Mouse (Mus musculus): ENCODE measurements around the gene Slco3a1. TPM values are rescaled to one million over a fixed set of nuclear protein-coding genes. Genes with fewer than 3 reads are reported as not detected.

Slco3a1 gene
- total RNA-seq, 2 experiments from 2014 or later = 53.9 to 56.2 TPM

GRCm38 (mm10) chr7:74491683-74492355, 62.8 kb downstream of the Slco3a1 start:
- no peak for DNase-seq (ENCODE audit: extremely low spot score in 1 of 2, low spot score in 1 of 2)

DNA sequence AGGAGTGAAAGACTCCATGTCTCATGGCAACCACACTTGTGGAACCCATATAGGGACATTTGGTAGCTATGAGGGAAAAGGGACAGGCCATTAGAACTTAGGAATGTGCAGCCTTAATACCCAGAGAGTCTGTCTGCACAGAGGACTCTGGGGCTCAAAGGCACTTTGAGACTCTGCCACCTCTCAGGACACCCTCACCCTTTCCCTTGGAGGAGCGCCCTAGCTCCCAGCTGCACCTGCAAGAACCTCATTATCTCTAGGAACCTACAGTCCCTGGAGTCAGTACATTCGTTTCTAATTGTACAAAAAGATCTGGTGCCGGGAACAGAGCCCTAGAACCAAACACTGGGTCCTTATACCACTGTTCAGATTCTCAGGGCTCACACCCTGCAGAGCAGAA, 66.4 kb downstream of the Slco3a1 start:
- DNase-seq (ENCODE audit: extremely low spot score in 1 of 2, low spot score in 1 of 2) = no peak

- no peak for DNase-seq (ENCODE audit: extremely low spot score in 1 of 2, low spot score in 1 of 2)
Measured at GRCm38 (mm10) chr7:74487727-74488126, 66.9 kb downstream of the Slco3a1 start.

- no peak for DNase-seq (ENCODE audit: extremely low spot score in 1 of 2, low spot score in 1 of 2)
Measured at GRCm38 (mm10) chr7:74486083-74486482, 68.5 kb downstream of the Slco3a1 start.

DNA sequence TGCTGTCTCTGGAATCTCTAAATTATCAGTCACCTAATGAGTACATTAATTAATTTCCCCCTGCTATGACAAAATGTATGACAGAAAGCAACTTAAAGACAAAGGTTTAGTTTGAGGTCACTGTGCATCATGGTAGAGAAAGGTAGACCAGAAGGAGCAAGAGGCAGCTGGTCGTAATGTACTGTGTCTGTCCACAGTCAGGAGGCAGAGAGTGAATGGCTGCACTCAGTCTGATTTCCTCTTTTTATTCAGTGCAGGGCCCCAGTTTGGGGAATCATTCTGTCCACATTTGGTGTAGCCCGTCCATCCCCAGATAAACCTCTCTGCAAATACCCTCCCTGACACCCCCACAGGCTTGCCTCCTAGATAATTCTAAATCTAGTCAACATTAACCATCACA, 68.9 kb downstream of the Slco3a1 start:
- no peak for DNase-seq (ENCODE audit: extremely low spot score in 1 of 2, low spot score in 1 of 2)

- no peak for DNase-seq (ENCODE audit: extremely low spot score in 1 of 2, low spot score in 1 of 2)
Measured at GRCm38 (mm10) chr7:74484024-74484385, 70.6 kb downstream of the Slco3a1 start.

GRCm38 (mm10) chr7:74483294-74484023, 71.1 kb downstream of the Slco3a1 start:
- DNase-seq (ENCODE audit: extremely low spot score in 1 of 2, low spot score in 1 of 2) = no peak

GRCm38 (mm10) chr7:74471740-74472139, 82.8 kb downstream of the Slco3a1 start:
- no peak for DNase-seq (ENCODE audit: extremely low spot score in 1 of 2, low spot score in 1 of 2)

DNA sequence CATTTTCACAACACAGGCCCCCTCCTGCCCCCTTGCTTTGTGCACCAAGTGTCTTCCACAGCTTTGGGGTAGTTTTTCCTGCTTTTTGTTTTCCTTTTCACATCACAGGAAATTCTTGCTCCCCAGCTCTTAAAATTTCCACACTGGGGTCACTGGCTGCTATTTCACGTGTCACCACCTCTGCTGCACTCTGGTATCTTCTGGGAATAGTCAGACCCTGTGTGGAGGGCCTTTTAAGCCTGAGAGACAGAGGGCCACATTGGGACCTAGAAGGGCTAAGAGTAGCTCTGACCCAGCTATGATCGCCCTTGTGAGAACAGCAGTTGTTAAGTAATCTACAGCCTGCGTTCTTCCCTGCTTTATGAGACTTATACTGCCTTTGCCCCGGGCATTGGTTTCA, 87.7 kb downstream of the Slco3a1 start:
- DNase-seq (ENCODE audit: extremely low spot score in 1 of 2, low spot score in 1 of 2) = no peak

DNA sequence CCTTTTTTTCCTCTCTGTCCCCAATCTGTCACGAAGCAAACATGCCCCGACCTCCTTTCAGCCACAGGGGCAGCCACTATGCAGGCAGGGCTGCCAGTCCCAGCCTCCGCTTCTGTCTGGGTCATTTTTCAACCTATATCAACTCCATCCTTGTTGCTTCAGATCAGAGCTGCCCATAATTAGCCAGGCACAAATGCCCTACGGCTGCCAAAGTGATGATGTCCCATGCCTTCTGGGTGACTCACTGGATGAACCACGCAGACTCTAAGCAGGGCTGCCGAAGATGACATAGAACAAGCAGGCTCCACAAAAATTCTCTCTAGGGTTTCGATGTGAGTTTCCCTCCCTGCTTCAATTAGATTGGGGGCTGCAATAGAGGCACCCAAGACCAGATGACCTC, 89.9 kb downstream of the Slco3a1 start:
- DNase-seq (ENCODE audit: extremely low spot score in 1 of 2, low spot score in 1 of 2) = no peak

DNA sequence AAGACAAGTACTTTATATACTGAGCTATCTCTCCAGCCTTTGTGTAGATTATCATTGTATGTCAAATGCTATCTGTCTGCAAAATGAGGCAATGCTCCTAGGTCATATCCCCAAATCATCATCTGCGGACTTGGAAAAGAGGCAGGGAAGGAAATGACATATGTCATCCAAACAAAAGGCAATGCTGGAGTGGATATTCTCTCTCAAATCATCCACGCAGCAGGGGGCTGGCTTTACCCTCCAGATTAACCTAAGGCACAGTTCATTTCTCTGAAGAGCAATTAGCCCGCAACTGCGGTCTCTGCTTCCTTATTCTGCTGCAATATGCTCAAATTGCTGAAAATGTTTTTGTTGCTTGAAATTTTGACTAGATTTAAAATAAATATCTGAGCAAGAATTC, 92.1 kb downstream of the Slco3a1 start:
- DNase-seq (ENCODE audit: extremely low spot score in 1 of 2, low spot score in 1 of 2) = no peak

DNA sequence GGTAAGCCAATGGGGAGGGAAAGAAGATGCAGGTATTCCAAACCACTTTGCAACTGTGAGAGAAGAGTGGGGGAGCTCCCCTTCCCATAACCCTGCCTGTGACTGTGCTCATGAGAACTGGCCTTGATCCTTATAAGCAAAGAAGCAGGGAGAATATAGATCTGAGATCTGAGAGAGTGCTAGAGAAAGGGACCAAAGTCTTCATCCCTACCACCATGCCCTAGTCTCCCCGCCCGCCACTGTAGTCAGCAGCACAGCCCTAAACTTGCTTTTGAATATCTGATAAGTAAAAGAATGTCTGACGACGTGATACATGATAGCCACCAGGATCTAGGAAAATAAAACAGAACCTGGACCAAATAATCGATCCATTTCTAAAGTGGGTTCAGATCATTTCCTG, 92.8 kb downstream of the Slco3a1 start:
- no peak for DNase-seq (ENCODE audit: extremely low spot score in 1 of 2, low spot score in 1 of 2)

- DNase-seq (ENCODE audit: extremely low spot score in 1 of 2, low spot score in 1 of 2) = no peak
Measured at GRCm38 (mm10) chr7:74461146-74461545, 93.4 kb downstream of the Slco3a1 start.

DNA sequence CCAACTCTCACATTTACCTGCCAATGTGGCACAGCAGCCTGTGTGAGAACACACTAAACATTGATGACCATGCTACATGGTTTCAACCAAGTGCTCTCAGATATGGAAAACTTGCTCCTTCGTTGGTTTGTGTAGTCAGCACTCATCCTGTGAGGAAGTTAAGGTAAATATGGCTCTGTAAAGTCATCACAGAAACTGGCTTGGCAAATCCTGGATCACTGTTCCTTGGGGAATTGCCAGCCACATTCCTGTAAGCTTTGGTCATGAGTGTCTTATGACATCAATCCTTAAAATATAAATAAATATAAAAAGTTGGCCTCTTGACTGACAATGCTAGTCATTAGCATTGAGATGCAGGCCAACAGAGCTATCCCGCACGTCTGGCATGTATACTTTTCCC, 94.8 kb downstream of the Slco3a1 start:
- no peak for DNase-seq (ENCODE audit: extremely low spot score in 1 of 2, low spot score in 1 of 2)

DNA sequence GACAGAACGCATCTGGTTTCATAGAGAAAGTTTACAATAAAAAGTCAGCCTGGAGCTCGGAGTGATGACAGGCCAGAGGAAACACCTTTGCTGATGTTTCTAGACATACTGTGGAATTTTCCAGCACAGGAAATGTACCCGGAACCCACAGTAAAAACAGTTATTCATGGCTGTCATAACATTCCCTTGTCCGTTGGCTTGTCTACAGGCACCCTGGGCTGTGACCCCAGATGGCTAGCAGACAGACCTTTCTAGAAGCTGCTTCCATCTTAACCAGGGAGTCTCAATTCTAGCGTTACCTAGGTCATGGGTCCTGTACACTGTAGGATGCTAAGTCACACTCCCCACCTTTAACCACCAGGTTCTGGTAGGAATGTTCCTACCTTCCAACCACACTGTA, 95.3 kb downstream of the Slco3a1 start:
- no peak for DNase-seq (ENCODE audit: extremely low spot score in 1 of 2, low spot score in 1 of 2)

GRCm38 (mm10) chr7:74458475-74459221, 95.9 kb downstream of the Slco3a1 start:
- no peak for DNase-seq (ENCODE audit: extremely low spot score in 1 of 2, low spot score in 1 of 2)

DNA sequence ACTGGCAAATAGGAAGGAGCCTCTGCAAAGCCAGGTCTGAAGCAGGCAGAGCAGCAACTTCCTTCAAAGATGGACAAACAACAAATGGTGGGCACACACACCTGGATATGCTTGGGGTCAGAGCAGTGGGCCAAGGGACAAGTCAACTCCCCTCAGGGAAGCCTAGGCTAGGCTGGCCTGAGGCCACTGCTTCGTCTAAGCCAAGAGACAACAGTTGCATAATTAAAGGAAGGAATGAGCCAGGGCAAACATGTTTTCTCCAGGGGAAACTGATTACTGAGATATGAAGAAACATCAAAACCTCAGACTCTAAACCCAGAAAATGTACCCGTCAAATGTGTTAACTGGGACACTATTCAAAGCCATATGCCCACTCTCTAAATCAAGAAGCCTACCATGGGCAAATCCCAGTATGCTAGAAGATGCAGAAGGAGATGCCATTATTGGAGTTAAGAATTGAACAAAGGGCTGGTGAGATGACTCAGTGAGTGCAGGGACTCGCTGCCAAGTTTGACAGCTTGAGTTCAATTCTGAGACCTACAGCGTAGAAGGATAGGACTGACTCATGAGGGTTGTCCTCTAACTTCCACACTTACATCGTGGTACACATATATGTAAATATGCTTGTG, 97.1 kb downstream of the Slco3a1 start:
- peak in 1 of 2 experiments; percentile 23 for DNase-seq (ENCODE audit: extremely low spot score in 1 of 2, low spot score in 1 of 2)

DNA sequence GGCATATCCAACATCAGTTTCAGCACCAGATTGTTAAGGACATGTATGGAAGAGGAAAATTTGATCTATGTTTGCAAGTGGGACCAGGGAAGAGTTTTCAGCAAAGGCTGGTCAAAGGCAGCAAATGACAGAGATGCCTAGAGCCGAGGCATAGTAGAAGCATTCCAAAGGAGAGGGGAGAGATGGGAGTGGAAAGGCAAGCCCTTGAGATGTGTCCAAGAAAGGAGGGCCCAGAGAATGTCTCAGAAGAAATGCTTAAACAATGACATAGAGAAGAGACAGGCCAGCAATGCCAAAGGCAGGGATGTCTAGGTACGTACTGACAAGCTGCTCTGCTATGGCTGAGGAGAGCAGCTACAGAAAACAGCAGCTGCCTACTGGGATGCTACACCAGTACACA, 97.8 kb downstream of the Slco3a1 start:
- no peak for DNase-seq (ENCODE audit: extremely low spot score in 1 of 2, low spot score in 1 of 2)

DNA sequence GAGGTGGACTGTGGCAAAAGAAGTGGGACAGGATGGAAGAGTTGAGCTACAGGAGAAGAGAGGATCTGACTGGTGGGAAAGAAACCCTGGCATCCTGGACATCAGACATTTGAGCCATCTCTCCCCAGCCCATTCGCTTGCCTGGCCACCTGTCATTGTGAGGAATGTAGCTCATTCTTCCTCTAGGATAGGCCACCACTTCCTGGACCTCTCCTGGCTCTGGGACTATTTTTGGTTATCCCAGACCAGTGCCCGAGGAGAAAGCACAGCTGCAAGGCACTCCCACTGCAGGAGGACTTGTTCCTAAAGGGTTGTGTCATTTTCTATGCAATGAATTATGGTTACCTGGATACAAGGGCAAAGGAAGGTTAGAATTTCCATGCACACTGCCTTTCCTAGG, 103.5 kb downstream of the Slco3a1 start:
- no peak for DNase-seq (ENCODE audit: extremely low spot score in 1 of 2, low spot score in 1 of 2)

DNA sequence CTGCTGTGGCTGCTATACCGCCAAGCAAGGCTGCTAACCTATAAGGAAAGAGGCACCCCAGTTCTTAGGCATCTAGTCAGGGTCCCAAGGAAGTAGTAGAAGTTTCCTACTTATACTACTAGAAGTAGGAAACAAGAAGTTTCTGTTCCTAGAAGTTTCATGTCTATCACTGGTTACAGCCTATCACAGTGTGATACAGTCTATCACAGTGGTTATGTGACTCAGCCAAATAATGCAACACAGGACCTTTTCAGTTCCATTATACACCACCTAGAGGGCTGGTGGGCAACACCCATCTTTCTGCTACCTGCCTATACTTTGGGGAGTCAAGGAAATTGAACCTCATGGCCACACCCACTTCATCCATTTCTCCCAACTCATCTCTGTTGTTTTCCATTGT, 104.8 kb downstream of the Slco3a1 start:
- no peak for DNase-seq (ENCODE audit: extremely low spot score in 1 of 2, low spot score in 1 of 2)

DNA sequence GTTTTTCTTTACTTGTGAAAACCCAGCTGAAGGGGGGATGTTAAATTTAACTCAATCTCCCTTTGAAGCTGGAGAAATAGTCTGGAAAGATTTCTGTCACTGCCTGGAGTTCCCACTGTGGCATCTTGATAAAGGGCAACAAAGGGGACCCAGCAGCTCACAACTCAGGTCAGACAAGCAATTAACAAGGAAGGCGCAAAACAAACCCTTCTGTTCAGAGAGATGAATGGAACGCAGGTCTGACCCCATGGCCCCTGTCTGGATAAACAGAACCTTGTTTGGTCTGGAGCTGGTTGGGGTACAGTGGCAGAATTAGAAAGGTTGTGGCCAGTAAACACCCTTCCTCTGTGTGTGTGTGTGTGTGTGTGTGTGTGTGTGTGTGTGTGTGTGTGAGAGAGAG, 106.8 kb downstream of the Slco3a1 start:
- DNase-seq (ENCODE audit: extremely low spot score in 1 of 2, low spot score in 1 of 2) = no peak
